9 mouse cellular contexts compared by ENCODE assay signal in genomic region chr9:21510689-21511015, GRCm38 (mm10). TPM values are rescaled to one million over a fixed set of nuclear protein-coding genes. Genes with fewer than 3 reads are reported as not detected.
DNase-seq lines count a peak whose midpoint lies in the region; ATAC-seq and TF ChIP-seq lines count a peak whose summit lies in the region.
"Had no signal": no experiment of that assay in that cellular context is flagged by ENCODE, and none has a peak within 500 bp of the region (broad histone marks: within the 10 kb centered on the region; RNA-seq: fewer than 3 reads in every experiment).

No protein-coding gene starts in this region.

- no peaks in the 10 kb centered on the region for H3K27me3 ChIP-seq in limb, embryonic 13.5 days

- no peak; the same call in 1 of the 2 replicates for ATAC-seq in limb, embryonic 13.5 days (ENCODE audit: low FRiP score, low read depth)
- no peak for ATAC-seq in CD4-positive, CD25-positive, alpha-beta regulatory T cell, adult 4 months

- H3K36me3 ChIP-seq in limb, embryonic 13.5 days, result peaks cover 36% of the 10 kb centered on the region

- H3K4me2 ChIP-seq in limb, embryonic 13.5 days (replicated peaks), result peak overlapping the region; percentile 69

- 2% methylated on average over 7 of the region's 7 CpGs for WGBS in lung, adult 2 months
- 4% methylated on average over 7 of the region's 7 CpGs for WGBS in limb, embryonic 13.5 days
- WGBS in olfactory bulb, adult 2 months, result 3% methylated on average over 7 of the region's 7 CpGs

- no peak for TF ChIP-seq CTCF in lung, adult 2 months (IDR thresholded peaks at IDR 0.05; ENCODE audit: insufficient read depth, low read length)
- no peak for TF ChIP-seq CTCF in embryonic fibroblast, embryonic 13.5 days (IDR thresholded peaks at IDR 0.05; ENCODE audit: borderline replicate concordance, insufficient read depth, low read length)
- no peak for TF ChIP-seq CTCF in olfactory bulb, adult 2 months (IDR thresholded peaks at IDR 0.05; ENCODE audit: insufficient read depth, low read depth, low read length)

- H3K9me3 ChIP-seq in limb, embryonic 13.5 days, result no peaks in the 10 kb centered on the region

- no peak for TF ChIP-seq POLR2A in lung, adult 2 months (IDR thresholded peaks at IDR 0.05; ENCODE audit: borderline replicate concordance, extremely low read depth, low read depth, low read length)
- TF ChIP-seq POLR2A in embryonic fibroblast, embryonic 13.5 days (IDR thresholded peaks at IDR 0.05; ENCODE audit: low read depth, low read length), result no peak
- no peak for TF ChIP-seq POLR2A in olfactory bulb, adult 2 months (IDR thresholded peaks at IDR 0.05; ENCODE audit: insufficient read depth, low read depth, low read length)

- peaks cover 8% of the 10 kb centered on the region; the same call in 1 of the 2 replicates for H3K4me1 ChIP-seq in lung, adult 2 months (ENCODE audit: control insufficient read depth, insufficient read depth, low read length)
- H3K4me1 ChIP-seq in embryonic fibroblast, embryonic 13.5 days (ENCODE audit: control insufficient read depth, insufficient read depth, low read length), result peaks cover 5% of the 10 kb centered on the region
- peaks cover 16% of the 10 kb centered on the region for H3K4me1 ChIP-seq in limb, embryonic 13.5 days
- H3K4me1 ChIP-seq in olfactory bulb, adult 2 months (ENCODE audit: control insufficient read depth, insufficient read depth, low read length), result peaks cover 8% of the 10 kb centered on the region

- no peak for DNase-seq in lung, adult 2 months
- DNase-seq in lung, postnatal 25 days (ENCODE audit: low spot score), result no peak
- DNase-seq in right cerebral cortex, postnatal 14 days, result no peak
- DNase-seq in layer of hippocampus, adult 8-10 months (ENCODE audit: low spot score in 2 of 2), result no peak

- 0 out of 2 replicates have a peak overlapping the region, but pooled peaks have one; percentile 96 for H3K27ac ChIP-seq in embryonic fibroblast, embryonic 13.5 days (ENCODE audit: insufficient read depth, low read length)
- H3K27ac ChIP-seq in limb, embryonic 13.5 days, result peak overlapping the region; percentile 92; the same call in 1 of the 2 replicates
- H3K27ac ChIP-seq in olfactory bulb, adult 2 months (ENCODE audit: insufficient read depth, low read depth, low read length), result peak overlapping the region; percentile 92

- peak overlapping the region; percentile 77 for H3K9ac ChIP-seq in limb, embryonic 13.5 days

- H3K4me3 ChIP-seq in lung, adult 2 months (replicated peaks; ENCODE audit: extremely low read depth, low read depth, low read length), result peak overlapping the region; percentile 47
- H3K4me3 ChIP-seq in embryonic fibroblast, embryonic 13.5 days (ENCODE audit: insufficient read depth, low read length), result peak overlapping the region; percentile 58
- H3K4me3 ChIP-seq in limb, embryonic 13.5 days, result peak overlapping the region; percentile 70
- peak overlapping the region; percentile 95 for H3K4me3 ChIP-seq in olfactory bulb, adult 2 months (ENCODE audit: insufficient read depth, low read depth, low read length)

RNA-seq across cellular contexts. Expression of gene Tmed1, which starts 0.6 kb away (rescaled TPM):
- 26.5 and 28.4 TPM in 2 replicates for polyA plus RNA-seq in lung, adult 2 months (2012; rRNA removed)
- polyA plus RNA-seq in embryonic fibroblast, embryonic 13.5 days (2011; ENCODE audit: insufficient read length, low read depth, missing spikeins), result 29.6 and 32.1 TPM in 2 replicates
- polyA plus RNA-seq in limb, embryonic 13.5 days (2015; fragmentation: Nextera tagmentation; extraction: Ambion mirVana), result 135 and 138 TPM in 2 replicates
- polyA plus RNA-seq in olfactory bulb, adult 2 months (2012; ENCODE audit: insufficient read depth, insufficient read length, low replicate concordance, missing spikeins), result not detected in 2 replicates
- polyA plus RNA-seq in CD4-positive, CD25-positive, alpha-beta regulatory T cell, adult 4 months (2017; shearing (Covaris generic)), result 1 to 10 TPM; 6.4 to 8.2 TPM
- total RNA-seq in layer of hippocampus, adult 8-10 months (2022), result 10 to 100 TPM; 10.2 to 16.2 (median 13.8) TPM

RNA-seq across cellular contexts. Expression of gene AB124611, which starts 15.3 kb away (rescaled TPM):
- 7.8 and 11.3 TPM in 2 replicates for polyA plus RNA-seq in lung, adult 2 months (2012; rRNA removed)
- polyA plus RNA-seq in embryonic fibroblast, embryonic 13.5 days (2011; ENCODE audit: insufficient read length, low read depth, missing spikeins), result 0.44 TPM in 1 of 2 replicates, not detected in the other
- polyA plus RNA-seq in limb, embryonic 13.5 days (2015; fragmentation: Nextera tagmentation; extraction: Ambion mirVana), result 5.2 and 5.5 TPM in 2 replicates
- not detected in 2 replicates for polyA plus RNA-seq in olfactory bulb, adult 2 months (2012; ENCODE audit: insufficient read depth, insufficient read length, low replicate concordance, missing spikeins)
- 10 to 100 TPM; 51.6 to 60.4 TPM for polyA plus RNA-seq in CD4-positive, CD25-positive, alpha-beta regulatory T cell, adult 4 months (2017; shearing (Covaris generic))
- under 1 TPM in 1 of 4 experiments, not detected in 3; 0.41 TPM for total RNA-seq in layer of hippocampus, adult 8-10 months (2022)
- total RNA-seq: layer of hippocampus, adult 18-20 months had no signal

RNA-seq across cellular contexts. Expression of gene Carm1, which starts 36.0 kb away (rescaled TPM):
- 73.3 and 85.3 TPM in 2 replicates for polyA plus RNA-seq in lung, adult 2 months (2012; rRNA removed)
- polyA plus RNA-seq in embryonic fibroblast, embryonic 13.5 days (2011; ENCODE audit: insufficient read length, low read depth, missing spikeins), result 96.3 and 105 TPM in 2 replicates
- 55.2 and 56.0 TPM in 2 replicates for polyA plus RNA-seq in limb, embryonic 13.5 days (2015; fragmentation: Nextera tagmentation; extraction: Ambion mirVana)
- not detected in 2 replicates for polyA plus RNA-seq in olfactory bulb, adult 2 months (2012; ENCODE audit: insufficient read depth, insufficient read length, low replicate concordance, missing spikeins)
- polyA plus RNA-seq in CD4-positive, CD25-positive, alpha-beta regulatory T cell, adult 4 months (2017; shearing (Covaris generic)), result 10 to 100 TPM in 1 of 2 experiments, 1 to 10 TPM in 1; 7.1 to 11.4 TPM
- 10 to 100 TPM; 77.5 to 91.0 (median 82.4) TPM for total RNA-seq in layer of hippocampus, adult 8-10 months (2022)
